Mouse (Mus musculus) stomach, postnatal 0 days (tissue): ENCODE measurements at regions not wholly inside any gene's neighbourhood (a gene's known extent, or its start where the extent isn't known, plus 50 kb on each side); places are given as distances from the start of the nearest gene placed in this dataset.

Experiments used
- ATAC-seq: fragments of 200-750 bp; cut with Nextera tagmentation; 2 replicates; pipeline ENCODE4 v1.8.0; 2017; ENCODE audit not compliant: low FRiP score, low TSS enrichment
- DNase-seq: peaks from one replicate; pipeline ENCODE4 v3.0.0-alpha.2; 2016; ENCODE audit warnings: low spot score
- H3K27ac ChIP-seq: fragments of 300-500 bp; sonication (generic); replicated peaks from 2 replicates; pipeline ENCODE4 v1.5.1; 2014; ENCODE audit warnings: mild to moderate bottlenecking, control low read depth
- H3K27me3 ChIP-seq: fragments of 300-500 bp; sonication (generic); 2 replicates; pipeline ENCODE4 v1.6.1; 2014; ENCODE audit warnings: low read length; ENCODE audit not compliant: control insufficient read depth, insufficient read depth
- H3K36me3 ChIP-seq: fragments of 300-500 bp; sonication (generic); 2 replicates; pipeline ENCODE4 v1.6.1; 2014; ENCODE audit warnings: low read length, mixed read lengths; ENCODE audit not compliant: control insufficient read depth, insufficient read depth
- H3K4me1 ChIP-seq: fragments of 300-500 bp; sonication (generic); replicated peaks from 2 replicates; pipeline ENCODE4 v1.6.1; 2014; ENCODE audit warnings: antibody characterized with exemption; ENCODE audit not compliant: control insufficient read depth, insufficient read depth
- H3K4me2 ChIP-seq: fragments of 300-500 bp; sonication (generic); replicated peaks from 2 replicates; pipeline ENCODE4 v1.6.1; 2014; ENCODE audit warnings: low read depth, mild to moderate bottlenecking, control low read depth, moderate library complexity
- H3K4me3 ChIP-seq: fragments of 300-500 bp; sonication (generic); 2 replicates; pipeline ENCODE4 v1.5.1; 2014; ENCODE audit warnings: low read depth, low read length, control low read depth
- H3K9ac ChIP-seq: fragments of 300-500 bp; sonication (generic); 2 replicates; pipeline ENCODE4 v1.6.1; 2014; ENCODE audit warnings: mild to moderate bottlenecking, low read length, control low read depth, mixed read lengths
- H3K9me3 ChIP-seq: fragments of 300-500 bp; sonication (generic); 2 replicates; pipeline ENCODE4 v1.6.1; 2016; ENCODE audit warnings: low read length; ENCODE audit not compliant: control insufficient read depth
- CTCF ChIP-seq: IDR thresholded peaks from 2 replicates; pipeline ENCODE4 v1.5.1; 2016; ENCODE audit warnings: antibody characterized with exemption, low read depth, mild to moderate bottlenecking, moderate library complexity
- EP300 ChIP-seq: optimal IDR thresholded peaks from 2 replicates; pipeline ENCODE3; 2016; ENCODE audit warnings: antibody characterized with exemption
- WGBS: fragments of 180-500 bp; shearing (Covaris S2); extraction: QIAGEN DNeasy Blood & Tissue Kit; methylation state at CpG from one replicate; pipeline ENCODE4 v1.1.7; 2014; 5-methylcytosine and 5-hydroxymethylcytosine counted together

DNA sequence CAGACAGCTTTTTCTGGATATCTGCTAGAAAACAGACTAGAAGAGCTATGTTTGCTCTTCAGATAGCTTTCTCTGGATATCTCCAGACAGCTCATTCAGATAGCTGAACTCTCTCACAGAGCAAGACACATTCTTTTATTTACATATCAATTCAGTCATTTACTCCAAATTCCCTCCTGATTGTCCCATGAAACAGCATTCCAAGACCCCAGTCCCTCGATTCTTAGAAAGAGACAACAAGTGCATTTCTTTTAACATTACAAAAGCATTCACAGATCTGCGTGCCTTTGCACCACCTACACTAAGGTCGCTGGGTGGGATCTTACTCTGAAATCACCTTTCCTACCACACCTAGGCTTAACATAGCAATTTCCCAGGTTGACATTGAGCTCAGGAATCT is 1039.5 kb upstream of the Ddx18 start:
- no peak overlapping the region for H3K4me3 ChIP-seq
- 53% methylated on average over 3 of the region's 3 CpGs for WGBS
- TF ChIP-seq EP300 (no peak), CTCF (no peak)
- DNase-seq = no peak
- ATAC-seq = no peak
- H3K9ac ChIP-seq = no peak overlapping the region
- H3K4me2 ChIP-seq = no peak overlapping the region
- H3K9me3 ChIP-seq = no peaks in the 10 kb centered on the region
- H3K4me1 ChIP-seq = no peaks in the 10 kb centered on the region
- no peak overlapping the region for H3K27ac ChIP-seq
- H3K27me3 ChIP-seq = no peaks in the 10 kb centered on the region
- no peaks in the 10 kb centered on the region for H3K36me3 ChIP-seq

DNA sequence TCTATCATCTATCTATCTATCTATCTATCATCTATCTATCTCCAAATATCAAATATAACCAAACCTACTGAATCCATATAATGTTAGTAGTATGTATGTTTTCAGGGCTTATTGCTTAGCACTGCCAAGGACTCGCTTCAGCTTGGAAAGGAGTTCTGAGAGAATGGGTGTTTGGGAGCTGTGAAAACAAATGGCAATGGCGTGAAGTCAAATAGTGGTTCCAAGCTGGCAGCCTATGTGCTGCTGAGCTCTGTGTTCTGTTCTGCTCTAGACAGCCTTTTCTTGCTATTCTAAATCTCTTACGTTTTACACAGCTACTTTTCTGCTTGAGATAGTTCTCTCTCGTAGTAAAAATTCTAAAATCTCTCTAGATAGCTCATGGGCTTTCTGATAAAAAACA is 1008.2 kb upstream of the Ddx18 start:
- TF ChIP-seq CTCF (no peak), EP300 (no peak)
- no peaks in the 10 kb centered on the region for H3K4me1 ChIP-seq
- H3K9me3 ChIP-seq = no peaks in the 10 kb centered on the region
- H3K27ac ChIP-seq = no peak overlapping the region
- H3K4me3 ChIP-seq = no peak overlapping the region
- ATAC-seq = no peak
- H3K9ac ChIP-seq = no peak overlapping the region
- DNase-seq = no peak
- no peaks in the 10 kb centered on the region for H3K27me3 ChIP-seq
- no peaks in the 10 kb centered on the region for H3K36me3 ChIP-seq
- WGBS = 47% methylated on average over 4 of the region's 4 CpGs
- H3K4me2 ChIP-seq = no peak overlapping the region

DNA sequence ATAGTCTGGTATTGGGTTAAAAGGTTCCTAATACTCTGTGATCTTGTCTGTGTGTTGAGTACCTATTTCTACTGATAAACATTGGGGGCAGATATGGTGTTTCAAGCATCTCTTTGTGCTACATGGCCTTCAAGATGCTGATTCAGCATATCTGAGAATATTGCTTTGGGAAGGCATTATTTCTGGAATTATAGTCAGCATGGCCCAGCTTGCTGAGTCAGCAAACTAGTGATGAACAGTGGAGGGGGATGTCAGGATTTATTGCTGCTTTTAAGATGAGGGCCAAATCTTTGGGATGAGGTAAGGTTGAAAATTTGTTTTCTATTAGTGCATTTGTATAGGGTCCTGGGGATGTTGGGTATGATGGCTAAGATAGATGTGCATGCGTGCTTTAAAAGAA is 983.8 kb upstream of the Ddx18 start:
- H3K27ac ChIP-seq = no peak overlapping the region
- no peak for DNase-seq
- H3K4me1 ChIP-seq = no peaks in the 10 kb centered on the region
- no peak overlapping the region for H3K4me3 ChIP-seq
- no peaks in the 10 kb centered on the region for H3K27me3 ChIP-seq
- no peaks in the 10 kb centered on the region for H3K36me3 ChIP-seq
- no peak overlapping the region for H3K9ac ChIP-seq
- H3K4me2 ChIP-seq = no peak overlapping the region
- 100% methylated on average over 1 of the region's 1 CpGs for WGBS
- no peaks in the 10 kb centered on the region for H3K9me3 ChIP-seq
- no peak for ATAC-seq
- TF ChIP-seq EP300 = no peak
- TF ChIP-seq CTCF = no peak

DNA sequence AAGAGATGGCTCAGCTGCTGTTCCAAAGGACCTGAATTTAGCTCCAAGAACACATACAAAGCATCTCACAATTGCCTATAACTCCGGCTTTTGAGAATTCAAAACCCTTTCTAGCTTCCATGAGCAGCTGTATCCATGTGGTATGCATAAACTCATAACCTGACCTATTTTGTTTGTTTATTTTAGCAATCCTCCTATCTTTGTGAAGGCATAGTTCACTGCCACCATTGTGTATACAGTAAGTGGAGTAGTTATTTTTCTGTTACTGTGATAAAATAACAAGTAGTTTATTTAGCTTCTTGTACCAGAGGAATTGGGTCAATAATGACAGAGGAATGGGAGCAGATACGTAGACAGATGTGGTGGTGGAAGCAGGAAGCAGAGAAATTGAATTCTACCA is 941.8 kb upstream of the Ddx18 start:
- Histone ChIP-seq H3K27me3 (no peaks in the 10 kb centered on the region), H3K4me3 (no peak overlapping the region), H3K4me1 (no peaks in the 10 kb centered on the region), H3K9ac (no peak overlapping the region), H3K4me2 (no peak overlapping the region), H3K9me3 (no peaks in the 10 kb centered on the region), H3K36me3 (no peaks in the 10 kb centered on the region), H3K27ac (no peak overlapping the region)
- TF ChIP-seq EP300 = no peak
- TF ChIP-seq CTCF = no peak
- ATAC-seq (no peak), DNase-seq (no peak)
- WGBS = 37% methylated on average over 2 of the region's 2 CpGs

DNA sequence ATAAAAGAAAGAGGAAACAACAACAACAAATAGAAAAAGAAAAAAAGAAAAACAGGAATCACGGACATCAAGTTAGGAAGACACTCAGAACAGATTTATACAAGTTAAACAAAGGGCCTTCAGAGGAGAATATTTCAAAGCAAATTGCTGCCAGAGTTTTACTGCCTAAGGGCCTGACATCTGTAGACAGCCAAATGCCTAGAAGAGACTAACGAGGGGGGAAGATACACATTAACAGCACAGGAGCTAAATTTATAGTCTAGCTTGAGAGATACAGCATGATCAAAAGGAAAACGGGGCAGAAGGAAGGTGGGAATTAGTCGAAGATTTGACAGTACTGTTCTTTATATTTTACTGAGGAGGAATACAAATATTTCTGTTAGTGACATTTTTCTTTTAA is 933.9 kb upstream of the Ddx18 start:
- WGBS = 43% methylated on average over 4 of the region's 4 CpGs

DNA sequence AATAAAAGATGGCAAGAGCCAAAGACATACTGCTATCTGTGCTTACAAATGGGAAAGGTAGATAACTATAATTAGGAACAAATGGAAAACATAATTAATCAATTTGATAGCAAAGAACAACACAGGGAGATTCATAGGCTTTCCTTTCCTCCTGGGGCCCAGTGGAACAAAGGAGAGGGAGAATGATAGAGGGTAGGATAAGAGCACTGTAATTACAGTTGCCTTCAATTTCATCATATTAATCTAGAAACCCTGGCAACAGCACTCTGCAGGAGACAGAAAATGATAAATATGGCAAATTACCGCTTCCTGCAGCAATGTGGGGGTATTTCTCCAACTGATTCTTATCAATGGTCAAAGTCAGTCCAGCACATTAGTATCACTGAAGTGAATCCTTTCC is 910.2 kb upstream of the Ddx18 start:
- no peaks in the 10 kb centered on the region for H3K9me3 ChIP-seq
- H3K36me3 ChIP-seq = no peaks in the 10 kb centered on the region
- no peaks in the 10 kb centered on the region for H3K27me3 ChIP-seq
- no peak overlapping the region for H3K27ac ChIP-seq
- TF ChIP-seq EP300 (no peak), CTCF (no peak)
- DNase-seq = no peak
- no peaks in the 10 kb centered on the region for H3K4me1 ChIP-seq
- no peak for ATAC-seq
- H3K9ac ChIP-seq = no peak overlapping the region
- H3K4me2 ChIP-seq = no peak overlapping the region
- WGBS = 50% methylated on average over 1 of the region's 1 CpGs
- H3K4me3 ChIP-seq = no peak overlapping the region

More for the DNA sequence above, 933.9 kb upstream of the Ddx18 start:
- Histone ChIP-seq H3K36me3 (no peaks in the 10 kb centered on the region), H3K4me3 (no peak overlapping the region), H3K9me3 (no peaks in the 10 kb centered on the region), H3K4me1 (no peaks in the 10 kb centered on the region), H3K27ac (no peak overlapping the region), H3K9ac (no peak overlapping the region), H3K4me2 (no peak overlapping the region), H3K27me3 (no peaks in the 10 kb centered on the region)
- TF ChIP-seq EP300 (no peak), CTCF (no peak)
- ATAC-seq = no peak
- no peak for DNase-seq
